Mouse (Mus musculus): ENCODE data around the gene Tmprss13.

GRCm38 (mm10) chr9:45349851-45350250, 31.0 kb downstream of the Tmprss13 start:
- TF ChIP-seq CTCF (IDR thresholded peaks at IDR 0.05; ENCODE audit: control insufficient read depth, insufficient read depth, insufficient read length) (no peak), USF1 (IDR thresholded peaks at IDR 0.05; ENCODE audit: low read depth) (no peak), MAX (IDR thresholded peaks at IDR 0.05) (no peak), CEBPB (IDR thresholded peaks at IDR 0.05; ENCODE audit: low read depth) (no peak)
